8 mouse cellular contexts compared by ENCODE assay signal in genomic region chr17:23725477-23725876, GRCm38 (mm10). TPM values are rescaled to one million over a fixed set of nuclear protein-coding genes. Genes with fewer than 3 reads are reported as not detected.
A peak's percentile ranks its signal among the peaks of the same experiment; 100 is the strongest.
DNase-seq lines count a peak whose midpoint lies in the region; ATAC-seq and TF ChIP-seq lines count a peak whose summit lies in the region.

No protein-coding gene starts in this region.

- no peaks in the 10 kb centered on the region for H3K27me3 ChIP-seq in intestine, embryonic 16.5 days (replicated peaks; ENCODE audit: control insufficient read depth, insufficient read depth, low read length)
- H3K27me3 ChIP-seq in neural tube, embryonic 14.5 days (ENCODE audit: control insufficient read depth, insufficient read depth, low read length), result no peaks in the 10 kb centered on the region

- H3K9me3 ChIP-seq in intestine, embryonic 16.5 days (ENCODE audit: control insufficient read depth, low read length), result no peaks in the 10 kb centered on the region
- no peaks in the 10 kb centered on the region for H3K9me3 ChIP-seq in neural tube, embryonic 14.5 days (ENCODE audit: control insufficient read depth, low read length)

- H3K27ac ChIP-seq in layer of hippocampus, adult 2 months, result peak overlapping the region; percentile 65
- H3K27ac ChIP-seq in brown adipose tissue, adult 24 weeks (replicated peaks; ENCODE audit: low read depth, low read length), result no peak overlapping the region
- H3K27ac ChIP-seq in intestine, embryonic 16.5 days (ENCODE audit: low read length), result peak overlapping the region; percentile 69
- no peak overlapping the region for H3K27ac ChIP-seq in neural tube, embryonic 14.5 days (ENCODE audit: low read depth, low read length)

- intact Hi-C loops in left cerebral cortex, postnatal 14 days (cut with DNase I), result no loop called here

- peak overlapping the region; percentile 69 for H3K9ac ChIP-seq in intestine, embryonic 16.5 days (ENCODE audit: low read depth, low read length)
- peak overlapping the region; percentile 66 for H3K9ac ChIP-seq in neural tube, embryonic 14.5 days (replicated peaks; ENCODE audit: low read depth, low read length)

- no peaks in the 10 kb centered on the region for H3K4me1 ChIP-seq in brown adipose tissue, adult 24 weeks (ENCODE audit: control insufficient read depth, insufficient read depth, insufficient read length, low read length)
- peaks cover 17% of the 10 kb centered on the region for H3K4me1 ChIP-seq in intestine, embryonic 16.5 days (ENCODE audit: control insufficient read depth, insufficient read depth, low read length)
- peaks cover 6% of the 10 kb centered on the region; the same call in 1 of the 2 replicates for H3K4me1 ChIP-seq in neural tube, embryonic 14.5 days (ENCODE audit: control insufficient read depth, insufficient read depth, low read length)

- peak overlapping the region; percentile 79; the same call in 1 of the 2 replicates for H3K4me3 ChIP-seq in layer of hippocampus, adult 2 months
- peak overlapping the region; percentile 64 for H3K4me3 ChIP-seq in brown adipose tissue, adult 24 weeks (ENCODE audit: insufficient read depth, low read depth, low read length)
- peak overlapping the region; percentile 83 for H3K4me3 ChIP-seq in intestine, embryonic 16.5 days (ENCODE audit: low read length)
- peak overlapping the region; percentile 74 for H3K4me3 ChIP-seq in neural tube, embryonic 14.5 days (ENCODE audit: low read depth, low read length)

- 55% methylated on average over 4 of the region's 4 CpGs for WGBS in intestine, embryonic 16.5 days
- WGBS in neural tube, embryonic 14.5 days, result 61% methylated on average over 4 of the region's 4 CpGs

- no peaks in the 10 kb centered on the region for H3K36me3 ChIP-seq in intestine, embryonic 16.5 days (ENCODE audit: control insufficient read depth, insufficient read depth, low read length)
- H3K36me3 ChIP-seq in neural tube, embryonic 14.5 days (ENCODE audit: control insufficient read depth, insufficient read depth, low read length), result no peaks in the 10 kb centered on the region

- ATAC-seq in intestine, embryonic 16.5 days, result no peak
- ATAC-seq in neural tube, embryonic 14.5 days (ENCODE audit: low read depth), result no peak

- TF ChIP-seq CTCF in layer of hippocampus, adult 2 months (conservative IDR thresholded peaks at IDR 0.05), result no peak

- DNase-seq in layer of hippocampus, adult 2 months (ENCODE audit: low spot score in 2 of 2), result no peak
- DNase-seq in layer of hippocampus, adult 9-10 months (ENCODE audit: low spot score), result no peak
- DNase-seq in left cerebral cortex, postnatal 14 days (ENCODE audit: low spot score in 2 of 2), result no peak
- no peak for DNase-seq in frontal cortex, postnatal 25 days (ENCODE audit: low spot score in 2 of 2)
- no peak for DNase-seq in adrenal gland, postnatal 14 days

- H3K4me2 ChIP-seq in intestine, embryonic 16.5 days (ENCODE audit: low read depth, low read length), result peak overlapping the region; percentile 70
- H3K4me2 ChIP-seq in neural tube, embryonic 14.5 days (ENCODE audit: low read depth, low read length), result peak overlapping the region; percentile 94

RNA-seq across cellular contexts. Expression of gene Pkmyt1, which starts 0.7 kb away (rescaled TPM):
- 1 to 10 TPM; 3.4 to 3.5 TPM for total RNA-seq in layer of hippocampus, adult 2 months (2021)
- polyA plus RNA-seq in brown adipose tissue, adult 24 weeks (2012; ENCODE audit: insufficient read depth, insufficient read length, missing spikeins), result 1.8 TPM in 1 of 2 replicates, not detected in the other
- polyA plus RNA-seq in intestine, embryonic 16.5 days (2015; fragmentation: Nextera tagmentation; extraction: Ambion mirVana), result 36.9 and 44.6 TPM in 2 replicates
- polyA plus RNA-seq in neural tube, embryonic 14.5 days (2014; fragmentation: Nextera tagmentation; extraction: Ambion mirVana), result 13.0 and 14.3 TPM in 2 replicates
- 1 to 10 TPM; 3.3 to 5.7 TPM for total RNA-seq in left cerebral cortex, postnatal 14 days (2021)
- total RNA-seq in adrenal gland, postnatal 14 days (2021), result 9.7 and 11.3 TPM in 2 replicates

RNA-seq across cellular contexts. Expression of gene 1520401A03Rik, which starts 2.9 kb away (rescaled TPM):
- total RNA-seq in layer of hippocampus, adult 2 months (2021), result under 1 TPM; 0.25 to 0.64 TPM
- polyA plus RNA-seq in brown adipose tissue, adult 24 weeks (2012; ENCODE audit: insufficient read depth, insufficient read length, missing spikeins), result not detected in 2 replicates
- polyA plus RNA-seq in intestine, embryonic 16.5 days (2015; fragmentation: Nextera tagmentation; extraction: Ambion mirVana), result not detected in 2 replicates
- polyA plus RNA-seq in neural tube, embryonic 14.5 days (2014; fragmentation: Nextera tagmentation; extraction: Ambion mirVana), result 0.21 and 0.52 TPM in 2 replicates
- total RNA-seq in left cerebral cortex, postnatal 14 days (2021), result under 1 TPM in 1 of 2 experiments, not detected in 1; 0.37 TPM
- total RNA-seq in adrenal gland, postnatal 14 days (2021), result 1.9 and 3.8 TPM in 2 replicates

RNA-seq across cellular contexts. Expression of gene Paqr4, which starts 15.2 kb away (rescaled TPM):
- 10 to 100 TPM; 46.2 to 48.3 TPM for total RNA-seq in layer of hippocampus, adult 2 months (2021)
- polyA plus RNA-seq in brown adipose tissue, adult 24 weeks (2012; ENCODE audit: insufficient read depth, insufficient read length, missing spikeins), result 4.0 and 5.1 TPM in 2 replicates
- 23.5 and 25.3 TPM in 2 replicates for polyA plus RNA-seq in intestine, embryonic 16.5 days (2015; fragmentation: Nextera tagmentation; extraction: Ambion mirVana)
- polyA plus RNA-seq in neural tube, embryonic 14.5 days (2014; fragmentation: Nextera tagmentation; extraction: Ambion mirVana), result 49.6 and 51.4 TPM in 2 replicates
- 10 to 100 TPM; 54.2 to 56.8 TPM for total RNA-seq in left cerebral cortex, postnatal 14 days (2021)
- total RNA-seq in adrenal gland, postnatal 14 days (2021), result 11.3 and 14.3 TPM in 2 replicates

RNA-seq across cellular contexts. Expression of gene Kremen2, which starts 20.2 kb away (rescaled TPM):
- under 1 TPM; 0.23 to 0.32 TPM for total RNA-seq in layer of hippocampus, adult 2 months (2021)
- not detected in 2 replicates for polyA plus RNA-seq in brown adipose tissue, adult 24 weeks (2012; ENCODE audit: insufficient read depth, insufficient read length, missing spikeins)
- polyA plus RNA-seq in intestine, embryonic 16.5 days (2015; fragmentation: Nextera tagmentation; extraction: Ambion mirVana), result 0.44 and 0.51 TPM in 2 replicates
- 0.93 and 1.2 TPM in 2 replicates for polyA plus RNA-seq in neural tube, embryonic 14.5 days (2014; fragmentation: Nextera tagmentation; extraction: Ambion mirVana)
- total RNA-seq in left cerebral cortex, postnatal 14 days (2021), result under 1 TPM; 0.40 to 0.48 TPM
- not detected in 2 replicates for total RNA-seq in adrenal gland, postnatal 14 days (2021)

RNA-seq across cellular contexts. Expression of gene Cldn9, which starts 41.7 kb away (rescaled TPM):
- under 1 TPM in 1 of 2 experiments, not detected in 1; 0.25 TPM for total RNA-seq in layer of hippocampus, adult 2 months (2021)
- not detected in 2 replicates for polyA plus RNA-seq in brown adipose tissue, adult 24 weeks (2012; ENCODE audit: insufficient read depth, insufficient read length, missing spikeins)
- polyA plus RNA-seq in intestine, embryonic 16.5 days (2015; fragmentation: Nextera tagmentation; extraction: Ambion mirVana), result 1.8 and 1.9 TPM in 2 replicates
- polyA plus RNA-seq in neural tube, embryonic 14.5 days (2014; fragmentation: Nextera tagmentation; extraction: Ambion mirVana), result 0.70 and 1.4 TPM in 2 replicates
- under 1 TPM in 1 of 2 experiments, not detected in 1; 0.23 TPM for total RNA-seq in left cerebral cortex, postnatal 14 days (2021)
- total RNA-seq in adrenal gland, postnatal 14 days (2021), result not detected in 2 replicates

Comparison
In these comparisons a context has a peak if more than half of its experiments do, and no peak if none do; other contexts are left out.
1. H3K27ac ChIP-seq: peak in layer of hippocampus, adult 2 months (single experiment) and intestine, embryonic 16.5 days (single experiment); none in brown adipose tissue, adult 24 weeks (single experiment) and neural tube, embryonic 14.5 days (single experiment).
2. Peak in every context shown above with its lines, with median percentiles within 50 percentile points of each other: H3K4me3 ChIP-seq.